Mouse (Mus musculus) kidney, adult 2 months (tissue): ENCODE measurements around the gene Mrgprb1. TPM values are rescaled to one million over a fixed set of nuclear protein-coding genes. Genes with fewer than 3 reads are reported as not detected.
"Not testable (repeated sequence)": the region's sequence is repeated elsewhere in the genome, so short reads cannot be mapped to it uniquely, and the experiment has no call there.

Experiments used
- DNase-seq: peaks from one replicate; pipeline ENCODE4 v3.0.0; 2021
- H3K27ac ChIP-seq: fragments of 200-500 bp; 2 replicates; pipeline ENCODE4 v1.5.1; 2012; ENCODE audit warnings: low read depth, low read length, control low read depth, inconsistent platforms; ENCODE audit not compliant: insufficient read depth
- H3K27me3 ChIP-seq: fragments of 200-500 bp; replicated peaks from 2 replicates; pipeline ENCODE4 v1.6.1; 2012; ENCODE audit warnings: mild to moderate bottlenecking, moderate library complexity, low read length, inconsistent platforms; ENCODE audit not compliant: control insufficient read depth, insufficient read depth
- H3K36me3 ChIP-seq: fragments of 200-500 bp; 2 replicates; pipeline ENCODE4 v1.6.1; 2012; ENCODE audit warnings: mild to moderate bottlenecking, moderate library complexity, low read length, inconsistent platforms; ENCODE audit not compliant: control insufficient read depth, insufficient read depth
- H3K4me1 ChIP-seq: fragments of 200-500 bp; 2 replicates; pipeline ENCODE4 v1.6.1; 2011; ENCODE audit warnings: low read length; ENCODE audit not compliant: control insufficient read depth, insufficient read depth
- H3K4me3 ChIP-seq: fragments of 200-500 bp; 2 replicates; pipeline ENCODE4 v1.5.1; 2011; ENCODE audit warnings: mild to moderate bottlenecking, low read depth, low read length, control low read depth; ENCODE audit not compliant: insufficient read depth
- CTCF ChIP-seq: fragments of 200-500 bp; conservative IDR thresholded peaks from 2 replicates; pipeline ENCODE4 v1.5.1; 2011; ENCODE audit warnings: low read depth, mild to moderate bottlenecking, control low read depth, low read length, moderate library complexity, mixed read lengths; ENCODE audit not compliant: insufficient read depth, insufficient read length
- POLR2A ChIP-seq: fragments of 200-500 bp; IDR thresholded peaks from one replicate; pipeline ENCODE4 v1.6.1; 2011; ENCODE audit warnings: low read depth, low read length, control low read depth
- WGBS: fragments of 180-500 bp; shearing (Covaris S2); methylation state at CpG from one replicate; pipeline ENCODE4 v1.1.7; 2018; 5-methylcytosine and 5-hydroxymethylcytosine counted together
- polyA plus RNA-seq: library from polyadenylated mRNA; depleted of rRNA; stranded (reverse); fragments of >200 nt; gene quantifications from 2 replicates; pipeline ENCODE4 v1.2.3, GENCODE M21; 2012; rRNA removed

The Mrgprb1 gene
- polyA plus RNA-seq = 0.01 and 0.02 TPM in 2 replicates

DNA sequence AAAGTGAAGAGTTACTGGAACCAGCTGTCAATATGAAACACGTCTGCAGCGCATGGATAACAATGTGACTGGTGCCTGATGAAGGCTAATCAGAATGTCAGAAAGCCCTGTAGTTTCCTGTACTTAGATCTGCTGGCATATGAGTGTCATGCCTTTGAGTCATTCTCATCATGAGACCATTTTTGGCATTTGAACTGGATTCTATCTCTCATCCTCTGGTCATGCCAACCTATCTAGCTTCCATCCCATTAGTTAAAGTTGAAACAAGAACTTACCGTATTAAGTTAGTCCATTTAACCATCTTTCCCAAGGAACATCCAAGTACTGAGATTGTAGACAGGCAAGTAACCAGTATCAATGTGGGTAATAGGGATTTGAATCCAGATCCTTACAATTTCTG, at the start of gene Mrgprb1:
Gene Mrgprb1, minus strand, starts transcription at position 101 of the 400 bp plus-strand sequence.
- no peak within 1 kb of the TSS for H3K4me3 ChIP-seq
- TF ChIP-seq POLR2A = no peak
- no peak for TF ChIP-seq CTCF
- H3K4me1 ChIP-seq = no peaks in the 10 kb centered on the region
- H3K36me3 ChIP-seq = no peaks in the 10 kb centered on the region
- DNase-seq = no peak
- no peaks in the 10 kb centered on the region for H3K27me3 ChIP-seq
- no peak within 1 kb of the TSS for H3K27ac ChIP-seq
- 82% methylated on average over 3 of the region's 3 CpGs for WGBS

GRCm38 (mm10) chr7:48499221-48499620, 43.1 kb upstream of the Mrgprb1 start, which contains the start of gene Mrgprx2:
Gene Mrgprx2, minus strand, starts transcription at chr7:48499321.
- Histone ChIP-seq H3K27ac (no peak within 1 kb of the TSS), H3K36me3 (no peaks in the 10 kb centered on the region), H3K27me3 (no peaks in the 10 kb centered on the region), H3K4me3 (no peak within 1 kb of the TSS), H3K4me1 (no peaks in the 10 kb centered on the region)
- TF ChIP-seq POLR2A (no peak), CTCF (no peak)
- no peak for DNase-seq

DNA sequence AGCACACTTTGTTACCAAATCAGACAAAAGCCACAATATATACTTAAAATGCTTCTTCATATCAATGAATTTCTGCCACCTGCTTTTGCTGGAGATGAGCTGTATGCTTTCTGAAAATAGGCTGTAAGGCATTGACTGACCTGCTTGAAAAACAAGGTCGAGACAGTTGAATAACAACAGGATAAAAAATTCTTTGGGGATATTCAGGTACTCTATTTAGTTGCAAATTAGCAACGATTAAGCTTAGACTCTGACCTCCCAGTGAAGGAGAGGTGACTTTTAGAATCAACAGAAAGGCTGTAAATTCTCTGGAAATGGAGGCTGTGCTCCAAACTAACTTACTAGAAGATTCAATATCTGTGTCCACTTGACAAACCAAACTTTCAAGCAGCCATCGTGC, 19.6 kb downstream of the Mrgprb1 start:
- Histone ChIP-seq H3K27ac (no peak overlapping the region), H3K4me3 (no peak overlapping the region), H3K4me1 (no peaks in the 10 kb centered on the region), H3K36me3 (no peaks in the 10 kb centered on the region), H3K27me3 (no peaks in the 10 kb centered on the region)
- WGBS = 41% methylated on average over 3 of the region's 3 CpGs
- DNase-seq = no peak
- TF ChIP-seq POLR2A = no peak
- TF ChIP-seq CTCF = no peak

DNA sequence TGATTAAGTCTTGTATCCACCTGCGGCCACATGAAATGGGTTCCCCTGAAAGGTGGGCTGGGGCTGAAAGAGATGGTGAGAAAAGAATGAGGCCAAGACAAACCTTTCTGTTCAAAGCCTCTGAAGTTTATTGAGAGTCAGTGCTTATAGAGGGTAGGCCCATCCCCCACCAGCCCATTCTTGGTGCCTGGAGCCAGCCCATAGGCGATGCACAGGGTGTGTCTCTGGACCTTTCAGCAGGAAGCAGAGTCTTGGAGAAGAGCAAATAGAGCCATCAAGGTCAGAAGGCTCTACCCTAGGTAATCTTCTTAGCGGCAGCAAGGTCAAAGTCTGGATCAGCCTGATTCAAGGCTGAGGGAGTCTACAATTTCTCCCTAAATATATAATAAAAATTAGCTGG, 20.2 kb downstream of the Mrgprb1 start:
- 78% methylated on average over 3 of the region's 3 CpGs for WGBS
- not testable (repeated sequence) for DNase-seq, H3K4me1 ChIP-seq

More for the DNA sequence above, 20.2 kb downstream of the Mrgprb1 start:
- not testable (repeated sequence) for H3K36me3 ChIP-seq, H3K27me3 ChIP-seq, H3K4me3 ChIP-seq, H3K27ac ChIP-seq

Other genes starting within 250 kb of the Mrgprb1 start
- gene Mrgprb8, start 67.8 kb downstream of the Mrgprb1 start, polyA plus RNA-seq = not detected in 2 replicates
- 0.02 TPM in 1 of 2 replicates, not detected in the other for gene Mrgprx2, start 43.0 kb upstream of the Mrgprb1 start, polyA plus RNA-seq
- gene Mrgprb2, start 101.7 kb upstream of the Mrgprb1 start, polyA plus RNA-seq = 0.06 TPM in 1 of 2 replicates, not detected in the other
- not detected in 2 replicates for gene Mrgprb3, start 187.5 kb upstream of the Mrgprb1 start, polyA plus RNA-seq